Mouse (Mus musculus) left cerebral cortex, adult 9 months (tissue): Measurements from ENCODE around the gene Kif2a.
A peak's percentile ranks its signal among the peaks of the same experiment; 100 is the strongest.
"Not testable (repeated sequence)": the region's sequence is repeated elsewhere in the genome, so short reads cannot be mapped to it uniquely, and the experiment has no call there.

ENCODE experiments used
- DNase-seq, 2 experiments: peaks; one replicate each; pipeline ENCODE4 v3.0.0; 2022; ENCODE audit warnings: low spot score in 2 of 2

Gene Kif2a

GRCm38 (mm10) chr13:106936256-106937137 is 85.4 kb downstream of the Kif2a start, which contains the start of gene Ipo11:
Gene Ipo11, minus strand, starts transcription at chr13:106936958.
- DNase-seq, result peak; percentile 84 to 92

DNA sequence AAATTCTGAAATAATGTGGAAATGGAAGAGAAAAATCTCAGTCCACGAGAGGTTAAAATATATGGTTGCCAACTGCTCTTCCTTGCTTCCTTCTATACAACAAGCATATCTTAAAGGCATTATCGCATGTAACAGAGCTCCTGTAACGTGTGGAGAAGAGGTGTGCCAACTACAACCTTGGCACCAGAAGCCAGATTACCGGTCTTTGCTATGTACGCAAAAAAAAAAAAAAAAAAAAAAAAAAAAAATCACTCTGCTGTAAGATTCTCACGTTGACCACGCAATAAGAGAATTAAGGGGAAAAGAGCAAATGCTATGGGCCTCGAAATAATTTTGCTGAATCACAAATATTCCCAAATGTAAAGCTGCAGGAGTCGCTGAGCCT is 86.1 kb downstream of the Kif2a start:
- DNase-seq, result no peak

DNA sequence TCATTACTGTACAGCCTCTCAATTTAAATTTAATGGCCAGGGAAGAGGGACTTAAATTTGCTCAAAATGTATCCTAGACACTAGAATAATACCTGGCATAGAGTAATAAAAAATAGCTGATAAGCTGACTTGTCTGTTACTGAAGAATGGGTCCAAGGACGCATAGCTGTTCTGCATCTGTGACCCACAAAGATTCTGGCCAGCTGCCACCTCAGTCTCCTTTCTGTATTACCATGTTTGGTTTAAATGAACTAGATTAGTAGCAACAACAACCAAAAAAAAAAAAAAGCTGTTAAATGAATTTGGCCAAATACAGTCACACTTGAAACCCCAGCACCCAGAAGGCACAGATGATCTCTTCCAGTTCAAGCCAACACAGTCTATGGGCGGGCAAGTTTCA is 92.7 kb downstream of the Kif2a start:
- no peak for DNase-seq

- no peak for DNase-seq
Measured at GRCm38 (mm10) chr13:106928296-106928695, 93.6 kb downstream of the Kif2a start.

DNA sequence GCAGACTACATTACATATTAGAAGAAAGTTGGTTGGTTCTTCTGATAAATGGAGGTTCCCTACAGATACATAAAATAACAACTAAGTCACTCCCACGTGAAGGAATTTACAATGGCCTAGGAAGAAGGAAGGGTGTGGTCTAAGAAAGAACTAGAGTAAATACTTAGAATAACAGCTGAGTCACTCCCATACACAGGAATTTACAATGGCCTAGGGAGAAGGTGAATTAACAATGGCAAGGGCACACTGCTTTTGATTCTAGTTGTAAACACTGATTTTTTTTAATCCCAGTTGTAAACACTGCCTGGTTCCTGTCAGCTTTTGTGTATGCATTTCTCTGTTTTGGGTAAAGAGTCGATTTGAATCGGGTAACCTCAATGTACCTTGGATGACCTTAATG is 96.0 kb downstream of the Kif2a start:
- DNase-seq, result not testable (repeated sequence)

DNA sequence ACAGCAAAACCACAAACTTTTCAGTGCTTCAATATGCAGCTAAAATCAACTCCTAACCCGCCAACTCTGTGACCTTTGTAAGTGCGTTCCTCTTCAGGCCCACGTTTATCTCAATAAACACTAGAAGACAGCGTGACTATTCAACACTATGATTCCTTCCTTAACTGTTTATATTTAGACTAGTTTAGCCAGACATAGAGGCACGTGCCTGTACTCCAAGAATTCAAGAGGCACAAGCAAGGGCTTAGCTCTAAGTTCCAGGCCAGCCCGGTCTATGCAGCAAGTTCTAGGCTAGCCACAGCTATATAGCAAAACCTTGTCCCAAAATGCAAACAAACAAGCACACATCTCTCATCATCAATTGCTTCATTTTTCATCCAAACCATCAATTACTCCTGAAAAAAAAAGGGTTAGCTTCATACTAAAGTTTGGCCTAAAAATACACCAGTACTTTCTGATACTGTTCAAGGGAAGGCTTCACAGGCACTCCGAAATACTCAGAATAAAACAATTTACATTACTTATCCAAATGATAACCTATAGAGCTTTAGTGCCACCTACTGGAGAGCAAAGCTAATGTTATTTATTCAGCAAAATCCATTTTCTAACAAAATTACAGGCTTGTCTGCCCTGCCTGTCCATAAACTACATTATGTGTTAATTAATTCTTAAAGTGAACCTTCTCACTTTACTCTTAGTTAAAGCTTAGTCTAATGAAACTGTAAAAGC is 103.4 kb downstream of the Kif2a start:
- DNase-seq, result peak in 1 of 2 experiments; percentile 16

- DNase-seq, result no peak
Measured at GRCm38 (mm10) chr13:106913125-106913736, 108.7 kb downstream of the Kif2a start.

- DNase-seq, result no peak
Measured at GRCm38 (mm10) chr13:106910096-106910495, 111.8 kb downstream of the Kif2a start.
